In the genomic region with DNA sequence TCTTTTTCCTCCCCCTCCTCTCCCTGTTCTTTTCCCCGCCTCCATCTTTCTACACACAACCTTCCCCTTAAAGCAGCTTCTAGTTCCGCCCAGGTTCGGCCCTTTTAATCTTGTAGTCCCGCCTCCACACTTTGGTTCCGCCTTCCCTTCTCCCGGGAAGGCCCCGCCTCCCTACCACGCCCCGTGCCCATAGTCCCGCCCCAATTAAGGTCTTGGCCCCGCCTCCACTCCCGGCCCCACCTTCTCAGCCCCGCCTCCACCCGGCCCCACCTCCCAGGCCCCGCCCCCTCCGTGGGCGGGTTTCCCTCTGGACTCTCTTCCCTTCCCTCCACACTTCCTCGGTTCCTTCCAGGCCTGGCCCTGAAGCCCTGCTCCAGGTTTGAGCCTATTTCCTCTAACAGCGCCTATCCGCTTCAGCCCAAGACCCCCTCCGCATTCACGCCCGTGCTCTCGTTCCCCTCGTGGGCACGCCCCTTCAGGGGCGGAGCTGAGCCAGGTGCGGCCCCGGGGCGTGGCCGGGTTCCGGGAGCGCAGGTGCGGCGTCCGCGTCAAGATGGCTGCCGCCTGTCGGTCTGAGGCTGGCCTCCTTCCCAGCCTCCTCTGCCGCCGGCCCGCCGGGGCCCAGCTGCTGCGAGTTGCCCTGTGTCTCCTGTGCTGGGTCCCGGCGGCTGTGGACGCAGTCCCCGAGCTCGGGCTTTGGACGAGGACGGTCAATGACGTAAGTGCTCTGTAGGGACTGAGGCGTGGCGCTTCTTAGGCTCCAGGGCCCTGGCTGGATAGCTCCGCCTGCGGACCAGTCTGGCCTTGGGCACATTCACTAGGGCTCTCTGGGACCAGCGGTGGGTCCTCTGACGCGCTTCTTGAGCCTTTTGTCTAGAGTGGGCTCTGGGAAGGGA, we compare ENCODE assay signal across 8 mouse cellular contexts. TPM values are rescaled to one million over a fixed set of nuclear protein-coding genes. Genes with fewer than 3 reads are reported as not detected.
DNase-seq lines count a peak whose midpoint lies in the region; ATAC-seq and TF ChIP-seq lines count a peak whose summit lies in the region.

A gene (plus strand): TSS at position 333 of the 896 bp plus-strand sequence.

- no peaks in the 10 kb centered on the region for H3K27me3 ChIP-seq in ES-Bruce4 (ENCODE audit: control insufficient read depth, insufficient read depth, low read length, poor library complexity, severe bottlenecking)
- no peaks in the 10 kb centered on the region for H3K27me3 ChIP-seq in forebrain, embryonic 13.5 days
- no peaks in the 10 kb centered on the region for H3K27me3 ChIP-seq in liver, postnatal 0 days (ENCODE audit: insufficient read depth, low read length)
- H3K27me3 ChIP-seq in neural tube, embryonic 14.5 days (ENCODE audit: control insufficient read depth, insufficient read depth, low read length) = no peaks in the 10 kb centered on the region

- H3K9me3 ChIP-seq in ES-Bruce4 (replicated peaks; ENCODE audit: control insufficient read depth, insufficient read depth, low read length, poor library complexity, severe bottlenecking) = no peaks in the 10 kb centered on the region
- no peaks in the 10 kb centered on the region for H3K9me3 ChIP-seq in forebrain, embryonic 13.5 days (replicated peaks)
- H3K9me3 ChIP-seq in liver, postnatal 0 days (ENCODE audit: low read length) = no peaks in the 10 kb centered on the region
- no peaks in the 10 kb centered on the region for H3K9me3 ChIP-seq in neural tube, embryonic 14.5 days (ENCODE audit: control insufficient read depth, low read length)

- peak within 1 kb of the TSS; percentile 61 for H3K9ac ChIP-seq in ES-Bruce4 (ENCODE audit: low read depth, poor library complexity, severe bottlenecking)
- peak within 1 kb of the TSS; percentile 79 for H3K9ac ChIP-seq in forebrain, embryonic 13.5 days
- H3K9ac ChIP-seq in liver, postnatal 0 days (replicated peaks) = peak within 1 kb of the TSS; percentile 82
- H3K9ac ChIP-seq in neural tube, embryonic 14.5 days (replicated peaks; ENCODE audit: low read depth, low read length) = peak within 1 kb of the TSS; percentile 86

- ATAC-seq in cerebellum, adult (ENCODE audit: insufficient number of reproducible peaks, low FRiP score, low TSS enrichment) = peak; percentile 89
- ATAC-seq in forebrain, embryonic 13.5 days = peak; percentile 94
- peak; percentile 90 for ATAC-seq in liver, postnatal 0 days
- ATAC-seq in neural tube, embryonic 14.5 days (ENCODE audit: low read depth) = peak; percentile 94

- TF ChIP-seq CTCF in ES-Bruce4 (IDR thresholded peaks at IDR 0.05; ENCODE audit: low read depth, low read length) = no peak
- peak; percentile 18; the same call in 1 of the 2 replicates for TF ChIP-seq CTCF in liver, postnatal 0 days (IDR thresholded peaks at IDR 0.05; ENCODE audit: low read depth)

- no peak for TF ChIP-seq EP300 in ES-Bruce4 (IDR thresholded peaks at IDR 0.05; ENCODE audit: insufficient read depth, low read depth, low read length)
- peak; percentile 20 for TF ChIP-seq EP300 in liver, postnatal 0 days (IDR thresholded peaks at IDR 0.05; ENCODE audit: low read depth)

- intact Hi-C loops in heart, postnatal 10 days (cut with DNase I) = loop anchor here (1.0 to 5.0 kb wide), 2 partner anchors 66 to 120 kb away; a partner anchor contains a TSS

- H3K27ac ChIP-seq in ES-Bruce4 (ENCODE audit: insufficient read depth, low read length) = peak within 1 kb of the TSS; percentile 58
- peak within 1 kb of the TSS; percentile 91 for H3K27ac ChIP-seq in forebrain, embryonic 13.5 days
- peak within 1 kb of the TSS; percentile 84 for H3K27ac ChIP-seq in liver, postnatal 0 days (ENCODE audit: low read depth)
- H3K27ac ChIP-seq in neural tube, embryonic 14.5 days (ENCODE audit: low read depth, low read length) = peak within 1 kb of the TSS; percentile 93

- TF ChIP-seq POLR2A in ES-Bruce4 (IDR thresholded peaks at IDR 0.05; ENCODE audit: insufficient read depth, low read length) = peak; percentile 56

- peak; percentile 97 to 99 for DNase-seq in heart, postnatal 10 days
- peak; percentile 97 for DNase-seq in large intestine, adult 2 months (ENCODE audit: low read depth, low spot score)
- peak; percentile 97 for DNase-seq in liver, postnatal 0 days
- DNase-seq in testis, postnatal 10 days (ENCODE audit: low spot score) = peak; percentile 100

- no peaks in the 10 kb centered on the region for H3K36me3 ChIP-seq in ES-Bruce4 (ENCODE audit: control insufficient read depth, insufficient read depth, low read length, poor library complexity, severe bottlenecking)
- H3K36me3 ChIP-seq in forebrain, embryonic 13.5 days (ENCODE audit: poor library complexity, severe bottlenecking) = no peaks in the 10 kb centered on the region
- no peaks in the 10 kb centered on the region for H3K36me3 ChIP-seq in liver, postnatal 0 days (replicated peaks; ENCODE audit: insufficient read depth, low read length)
- H3K36me3 ChIP-seq in neural tube, embryonic 14.5 days (ENCODE audit: control insufficient read depth, insufficient read depth, low read length) = no peaks in the 10 kb centered on the region

- WGBS in forebrain, embryonic 13.5 days = under 1% methylated on average over 56 of the region's 59 CpGs
- under 1% methylated on average over 59 of the region's 59 CpGs for WGBS in large intestine, adult 2 months
- WGBS in liver, postnatal 0 days (ENCODE audit: insufficient replicate concordance) = under 1% methylated on average over 58 of the region's 59 CpGs
- WGBS in neural tube, embryonic 14.5 days = under 1% methylated on average over 54 of the region's 59 CpGs

- peak within 1 kb of the TSS; percentile 90 for H3K4me3 ChIP-seq in ES-Bruce4 (ENCODE audit: low read depth, low read length)
- peak within 1 kb of the TSS; percentile 74 for H3K4me3 ChIP-seq in forebrain, embryonic 13.5 days
- H3K4me3 ChIP-seq in liver, postnatal 0 days (ENCODE audit: low read depth, low read length) = peak within 1 kb of the TSS; percentile 61
- peak within 1 kb of the TSS; percentile 87 for H3K4me3 ChIP-seq in neural tube, embryonic 14.5 days (ENCODE audit: low read depth, low read length)

- peak within 1 kb of the TSS; percentile 70 for H3K4me2 ChIP-seq in forebrain, embryonic 13.5 days
- H3K4me2 ChIP-seq in liver, postnatal 0 days (ENCODE audit: low read depth, low read length) = peak within 1 kb of the TSS; percentile 85
- peak within 1 kb of the TSS; percentile 84 for H3K4me2 ChIP-seq in neural tube, embryonic 14.5 days (ENCODE audit: low read depth, low read length)

- peaks cover 3% of the 10 kb centered on the region for H3K4me1 ChIP-seq in ES-Bruce4 (ENCODE audit: control insufficient read depth, insufficient read depth, low read length)
- H3K4me1 ChIP-seq in forebrain, embryonic 13.5 days = peaks cover 19% of the 10 kb centered on the region
- H3K4me1 ChIP-seq in liver, postnatal 0 days (ENCODE audit: insufficient read depth) = peaks cover 13% of the 10 kb centered on the region; the same call in 1 of the 2 replicates
- H3K4me1 ChIP-seq in neural tube, embryonic 14.5 days (ENCODE audit: control insufficient read depth, insufficient read depth, low read length) = no peaks in the 10 kb centered on the region

RNA-seq across cellular contexts. Expression of the gene that starts here (rescaled TPM):
- 31.7 and 32.3 TPM in 2 replicates for polyA plus RNA-seq in ES-Bruce4 (2011; ENCODE audit: insufficient read depth, insufficient read length, low read depth, missing spikeins)
- polyA plus RNA-seq in forebrain, embryonic 13.5 days (2015; fragmentation: Nextera tagmentation; extraction: Ambion mirVana) = 33.8 and 36.8 TPM in 2 replicates
- total RNA-seq in heart, postnatal 10 days (2021) = 10 to 100 TPM; 24.0 to 25.5 TPM
- polyA plus RNA-seq in large intestine, adult 2 months (2012; rRNA removed) = 15.4 and 21.5 TPM in 2 replicates
- polyA plus RNA-seq in liver, postnatal 0 days (2015; fragmentation: Nextera tagmentation; extraction: Ambion mirVana) = 15.7 and 17.5 TPM in 2 replicates
- polyA plus RNA-seq in neural tube, embryonic 14.5 days (2014; fragmentation: Nextera tagmentation; extraction: Ambion mirVana) = 37.1 and 41.0 TPM in 2 replicates

Comparison
In these comparisons a context has a peak if more than half of its experiments do, and no peak if none do; other contexts are left out.
1. Peak in every context shown above with its lines: DNase-seq, ATAC-seq, H3K4me3 ChIP-seq and H3K27ac ChIP-seq.